In genomic region chr2:72005051-72005450, GRCm38 (mm10) we compare ENCODE assay signal across 21 mouse cellular contexts. TPM values are rescaled to one million over a fixed set of nuclear protein-coding genes. Genes with fewer than 3 reads are reported as not detected.
DNase-seq lines count a peak whose midpoint lies in the region; ATAC-seq and TF ChIP-seq lines count a peak whose summit lies in the region.
"Had no signal": no experiment of that assay in that cellular context is flagged by ENCODE, and none has a peak within 500 bp of the region (broad histone marks: within the 10 kb centered on the region; RNA-seq: fewer than 3 reads in every experiment).

No protein-coding gene starts in this region.

- H3K9ac ChIP-seq in forebrain, postnatal 0 days, result no peak overlapping the region
- no peak overlapping the region for H3K9ac ChIP-seq in midbrain, embryonic 11.5 days (ENCODE audit: low read length)
- no peak overlapping the region for H3K9ac ChIP-seq in midbrain, embryonic 15.5 days
- H3K9ac ChIP-seq: embryonic facial prominence, embryonic 13.5 days; hindbrain, embryonic 12.5 days had no signal

- peaks cover 24% of the 10 kb centered on the region for H3K4me1 ChIP-seq in cerebellum, adult 2 months (ENCODE audit: control insufficient read depth, insufficient read depth, low read length)
- H3K4me1 ChIP-seq in forebrain, postnatal 0 days (ENCODE audit: insufficient read depth), result no peaks in the 10 kb centered on the region
- H3K4me1 ChIP-seq in forebrain, embryonic 10.5 days, result no peaks in the 10 kb centered on the region
- H3K4me1 ChIP-seq in midbrain, embryonic 11.5 days (ENCODE audit: control insufficient read depth, insufficient read depth, low read length), result no peaks in the 10 kb centered on the region
- H3K4me1 ChIP-seq in midbrain, embryonic 15.5 days, result no peaks in the 10 kb centered on the region
- H3K4me1 ChIP-seq: embryonic facial prominence, embryonic 13.5 days; hindbrain, embryonic 12.5 days had no signal

- no peaks in the 10 kb centered on the region for H3K36me3 ChIP-seq in forebrain, postnatal 0 days (ENCODE audit: insufficient read depth)
- no peaks in the 10 kb centered on the region for H3K36me3 ChIP-seq in forebrain, embryonic 10.5 days (replicated peaks)
- H3K36me3 ChIP-seq in midbrain, embryonic 11.5 days (ENCODE audit: control insufficient read depth, insufficient read depth, low read length), result no peaks in the 10 kb centered on the region
- H3K36me3 ChIP-seq in midbrain, embryonic 15.5 days (replicated peaks), result no peaks in the 10 kb centered on the region
- H3K36me3 ChIP-seq: embryonic facial prominence, embryonic 13.5 days; hindbrain, embryonic 12.5 days had no signal

- no peak for ATAC-seq in forebrain, postnatal 0 days
- ATAC-seq in midbrain, embryonic 11.5 days (ENCODE audit: low FRiP score), result no peak
- no peak for ATAC-seq in midbrain, embryonic 15.5 days (replicated peaks)
- ATAC-seq in CD4-positive, CD25-positive, alpha-beta regulatory T cell, adult 4 months, result no peak
- ATAC-seq: hindbrain, embryonic 16.5 days; inflammation-experienced regulatory T-cells, adult 6 months; intestine, postnatal 0 days had no signal

- H3K4me3 ChIP-seq in cerebellum, adult 2 months (replicated peaks; ENCODE audit: insufficient read depth, low read depth, low read length), result no peak overlapping the region
- H3K4me3 ChIP-seq in forebrain, postnatal 0 days (ENCODE audit: low read depth, low read length), result no peak overlapping the region
- no peak overlapping the region for H3K4me3 ChIP-seq in forebrain, embryonic 10.5 days
- H3K4me3 ChIP-seq in midbrain, embryonic 11.5 days (ENCODE audit: low read depth, low read length), result no peak overlapping the region
- no peak overlapping the region for H3K4me3 ChIP-seq in midbrain, embryonic 15.5 days
- H3K4me3 ChIP-seq: embryonic facial prominence, embryonic 13.5 days; gastrocnemius, adult 2 months; heart, embryonic 10.5 days; hindbrain, embryonic 12.5 days had no signal

- no peaks in the 10 kb centered on the region for H3K27me3 ChIP-seq in cerebellum, adult 2 months (ENCODE audit: control insufficient read depth, insufficient read depth, low read length)
- H3K27me3 ChIP-seq in forebrain, postnatal 0 days (ENCODE audit: insufficient read depth, low read length), result no peaks in the 10 kb centered on the region
- no peaks in the 10 kb centered on the region for H3K27me3 ChIP-seq in forebrain, embryonic 10.5 days (ENCODE audit: poor library complexity, severe bottlenecking)
- no peaks in the 10 kb centered on the region for H3K27me3 ChIP-seq in midbrain, embryonic 11.5 days (ENCODE audit: control insufficient read depth, insufficient read depth, low read length)
- H3K27me3 ChIP-seq in midbrain, embryonic 15.5 days (replicated peaks), result no peaks in the 10 kb centered on the region
- H3K27me3 ChIP-seq: CH12.LX; embryonic facial prominence, embryonic 13.5 days; hindbrain, embryonic 12.5 days had no signal

- WGBS in cerebellum, adult 2 months, result 30% methylated on average over 16 of the region's 16 CpGs
- WGBS in forebrain, postnatal 0 days, result 72% methylated on average over 16 of the region's 16 CpGs
- WGBS in forebrain, embryonic 10.5 days, result 92% methylated on average over 16 of the region's 16 CpGs
- 90% methylated on average over 16 of the region's 16 CpGs for WGBS in midbrain, embryonic 11.5 days
- WGBS in midbrain, embryonic 15.5 days, result 89% methylated on average over 16 of the region's 16 CpGs

- H3K27ac ChIP-seq in cerebellum, adult 2 months (ENCODE audit: insufficient read depth, low read length), result peak overlapping the region; percentile 68
- peak overlapping the region; percentile 4; the same call in 1 of the 2 replicates for H3K27ac ChIP-seq in forebrain, postnatal 0 days (ENCODE audit: low read depth, low read length)
- no peak overlapping the region for H3K27ac ChIP-seq in forebrain, embryonic 10.5 days
- H3K27ac ChIP-seq in midbrain, embryonic 11.5 days (ENCODE audit: low read depth, low read length), result no peak overlapping the region
- H3K27ac ChIP-seq in midbrain, embryonic 15.5 days, result no peak overlapping the region
- H3K27ac ChIP-seq: embryonic facial prominence, embryonic 13.5 days; gastrocnemius, adult 2 months; heart, embryonic 10.5 days; hindbrain, embryonic 12.5 days had no signal

- no peaks in the 10 kb centered on the region for H3K9me3 ChIP-seq in forebrain, postnatal 0 days (ENCODE audit: low read length)
- peaks cover 6% of the 10 kb centered on the region; the same call in 1 of the 2 replicates for H3K9me3 ChIP-seq in forebrain, embryonic 10.5 days
- H3K9me3 ChIP-seq in midbrain, embryonic 11.5 days (ENCODE audit: control insufficient read depth, low read length), result no peaks in the 10 kb centered on the region
- H3K9me3 ChIP-seq in midbrain, embryonic 15.5 days, result 0 out of 2 replicates have a peak, but pooled peaks cover 3% of the 10 kb centered on the region
- H3K9me3 ChIP-seq: hindbrain, embryonic 12.5 days had no signal

- H3K4me2 ChIP-seq in forebrain, postnatal 0 days (ENCODE audit: low read depth), result no peak overlapping the region
- H3K4me2 ChIP-seq in midbrain, embryonic 11.5 days, result no peak overlapping the region
- no peak overlapping the region for H3K4me2 ChIP-seq in midbrain, embryonic 15.5 days
- H3K4me2 ChIP-seq: embryonic facial prominence, embryonic 13.5 days; hindbrain, embryonic 12.5 days had no signal

- TF ChIP-seq POLR2A in cerebellum, adult 2 months (IDR thresholded peaks at IDR 0.05; ENCODE audit: borderline replicate concordance, insufficient read depth, low read length), result no peak

- no peak for TF ChIP-seq CTCF in cerebellum, adult 2 months (IDR thresholded peaks at IDR 0.05; ENCODE audit: borderline replicate concordance, insufficient read depth, low read depth, low read length)
- TF ChIP-seq CTCF in forebrain, postnatal 0 days (IDR thresholded peaks at IDR 0.05; ENCODE audit: low read depth), result no peak

- DNase-seq in cerebellum, adult 2 months, result peak; percentile 52 to 65
- DNase-seq in cerebellum, postnatal 4 days (ENCODE audit: low spot score in 2 of 2), result no peak
- no peak for DNase-seq in forebrain, postnatal 0 days
- DNase-seq in forebrain, embryonic 10.5 days (ENCODE audit: extremely low spot score, low spot score), result no peak
- DNase-seq in midbrain, embryonic 11.5 days (ENCODE audit: low spot score, missing footprints), result peak; percentile 14
- DNase-seq: adrenal gland, adult 2 months; adrenal gland, postnatal 25 days; cerebellum, adult 11 months; gastrocnemius, adult 2 months; gastrocnemius, postnatal 25 days; heart, postnatal 10 days; heart, postnatal 4 days had no signal

RNA-seq across cellular contexts. Expression of gene Rapgef4, which starts 24.0 kb away (rescaled TPM):
- 192 and 200 TPM in 2 replicates for polyA plus RNA-seq in cerebellum, adult 2 months (2012; rRNA removed)
- total RNA-seq in forebrain, postnatal 0 days (2014; rRNA removed), result 46.4 and 58.7 TPM in 2 replicates
- polyA plus RNA-seq in forebrain, postnatal 0 days (2015; fragmentation: Nextera tagmentation; extraction: Ambion mirVana), result 15.8 and 27.0 TPM in 2 replicates
- polyA plus RNA-seq in forebrain, embryonic 10.5 days (2016; fragmentation: Nextera tagmentation; extraction: Ambion mirVana), result 2.1 and 2.7 TPM in 2 replicates
- polyA plus RNA-seq in midbrain, embryonic 11.5 days (2014; fragmentation: Nextera tagmentation; extraction: Ambion mirVana), result 2.0 TPM in 2 replicates
- polyA plus RNA-seq in midbrain, embryonic 15.5 days (2015; fragmentation: Nextera tagmentation; extraction: Ambion mirVana), result 36.9 and 42.9 TPM in 2 replicates
- 1 to 10 TPM; 4.0 to 8.2 TPM for polyA plus RNA-seq in CD4-positive, CD25-positive, alpha-beta regulatory T cell, adult 4 months (2017; shearing (Covaris generic))

Comparison
In these comparisons a context has a peak if more than half of its experiments do, and no peak if none do; other contexts are left out.
1. DNase-seq: peak in cerebellum, adult 2 months (2 of 2) and midbrain, embryonic 11.5 days (single experiment); none in cerebellum, postnatal 4 days (0 of 2), forebrain, postnatal 0 days (single experiment) and forebrain, embryonic 10.5 days (single experiment).
2. H3K27ac ChIP-seq: peak in cerebellum, adult 2 months (single experiment) and forebrain, postnatal 0 days (single experiment); none in forebrain, embryonic 10.5 days (single experiment), midbrain, embryonic 11.5 days (single experiment) and midbrain, embryonic 15.5 days (single experiment).